Mouse (Mus musculus): Measurements from ENCODE around the gene Ppp1r9a.

Ppp1r9a gene

GRCm38 (mm10) chr6:5006283-5006946, 103.7 kb downstream of the Ppp1r9a start:
- no peak for DNase-seq (ENCODE audit: low spot score in 2 of 2)

- DNase-seq (ENCODE audit: low spot score in 2 of 2) = no peak
Measured at GRCm38 (mm10) chr6:5008166-5008565, 105.4 kb downstream of the Ppp1r9a start.

- no peak for DNase-seq (ENCODE audit: low spot score in 2 of 2)
Measured at GRCm38 (mm10) chr6:5008603-5009002, 105.9 kb downstream of the Ppp1r9a start.

GRCm38 (mm10) chr6:5010553-5011416, 108.1 kb downstream of the Ppp1r9a start:
- no peak for DNase-seq (ENCODE audit: low spot score in 2 of 2)

- no peak for DNase-seq (ENCODE audit: low spot score in 2 of 2)
Measured at GRCm38 (mm10) chr6:5012794-5013193, 110.1 kb downstream of the Ppp1r9a start.

GRCm38 (mm10) chr6:5014567-5014966, 111.8 kb downstream of the Ppp1r9a start:
- DNase-seq (ENCODE audit: low spot score in 2 of 2) = no peak

GRCm38 (mm10) chr6:5015173-5015572, 112.5 kb downstream of the Ppp1r9a start:
- no peak for DNase-seq (ENCODE audit: low spot score in 2 of 2)

GRCm38 (mm10) chr6:5017945-5018511, 115.3 kb downstream of the Ppp1r9a start:
- no peak for DNase-seq (ENCODE audit: low spot score in 2 of 2)

GRCm38 (mm10) chr6:5019208-5019607, 116.5 kb downstream of the Ppp1r9a start:
- no peak for DNase-seq (ENCODE audit: low spot score in 2 of 2)

- no peak for DNase-seq (ENCODE audit: low spot score in 2 of 2)
Measured at GRCm38 (mm10) chr6:5019969-5020368, 117.3 kb downstream of the Ppp1r9a start.

- no peak for DNase-seq (ENCODE audit: low spot score in 2 of 2)
Measured at GRCm38 (mm10) chr6:5020510-5020909, 117.8 kb downstream of the Ppp1r9a start.

GRCm38 (mm10) chr6:5022677-5023076, 120.0 kb downstream of the Ppp1r9a start:
- DNase-seq (ENCODE audit: low spot score in 2 of 2) = no peak

GRCm38 (mm10) chr6:5024893-5025292, 122.2 kb downstream of the Ppp1r9a start:
- no peak for DNase-seq (ENCODE audit: low spot score in 2 of 2)

- DNase-seq (ENCODE audit: low spot score in 2 of 2) = no peak
Measured at GRCm38 (mm10) chr6:5026772-5027171, 124.1 kb downstream of the Ppp1r9a start.

GRCm38 (mm10) chr6:5027213-5027612, 124.5 kb downstream of the Ppp1r9a start:
- DNase-seq (ENCODE audit: low spot score in 2 of 2) = no peak

- no peak for DNase-seq (ENCODE audit: low spot score in 2 of 2)
Measured at GRCm38 (mm10) chr6:5027801-5028200, 125.1 kb downstream of the Ppp1r9a start.

GRCm38 (mm10) chr6:5029205-5029927, 126.6 kb downstream of the Ppp1r9a start:
- no peak for DNase-seq (ENCODE audit: low spot score in 2 of 2)

- no peak for DNase-seq (ENCODE audit: low spot score in 2 of 2)
Measured at GRCm38 (mm10) chr6:5029956-5030355, 127.2 kb downstream of the Ppp1r9a start.

- DNase-seq (ENCODE audit: low spot score in 2 of 2) = no peak
Measured at GRCm38 (mm10) chr6:5032986-5033633, 130.4 kb downstream of the Ppp1r9a start.

- DNase-seq (ENCODE audit: low spot score in 2 of 2) = no peak
Measured at GRCm38 (mm10) chr6:5037225-5037624, 134.5 kb downstream of the Ppp1r9a start.

GRCm38 (mm10) chr6:5038140-5038749, 135.5 kb downstream of the Ppp1r9a start:
- no peak for DNase-seq (ENCODE audit: low spot score in 2 of 2)
